Mouse (Mus musculus): ENCODE measurements around the gene Ipo8. TPM values are rescaled to one million over a fixed set of nuclear protein-coding genes. Genes with fewer than 3 reads are reported as not detected.

The Ipo8 gene
- polyA plus RNA-seq (2014; fragmentation: Nextera tagmentation; extraction: Ambion mirVana): 21.6 and 22.1 TPM in 2 replicates

- peak within 1 kb of the TSS; percentile 81 for H3K9ac ChIP-seq (ENCODE audit: low read depth, low read length)
- H3K4me1 ChIP-seq (replicated peaks; ENCODE audit: control insufficient read depth, insufficient read depth, low read length): peaks cover 4% of the 10 kb centered on the region; the same call in 1 of the 2 replicates
- WGBS: under 1% methylated on average over 47 of the region's 47 CpGs
- H3K36me3 ChIP-seq (ENCODE audit: control insufficient read depth, insufficient read depth, low read length): no peaks in the 10 kb centered on the region
- H3K27ac ChIP-seq (ENCODE audit: low read depth, low read length): peak within 1 kb of the TSS; percentile 40; the same call in 1 of the 2 replicates
- peak; percentile 87 for DNase-seq (ENCODE audit: low spot score)
- peak within 1 kb of the TSS; percentile 86 for H3K4me3 ChIP-seq (ENCODE audit: low read depth, low read length)
- H3K27me3 ChIP-seq (replicated peaks; ENCODE audit: control insufficient read depth, insufficient read depth, low read length): no peaks in the 10 kb centered on the region
- ATAC-seq (replicated peaks; ENCODE audit: low FRiP score): peak; percentile 96
- peak within 1 kb of the TSS; percentile 91 for H3K4me2 ChIP-seq
- H3K9me3 ChIP-seq (ENCODE audit: control insufficient read depth, low read length): no peaks in the 10 kb centered on the region
Measured at GRCm38 (mm10) chr6:148830748-148831727, at the start of gene Ipo8. TSS of gene Ipo8 (minus strand) at chr6:148831467.

- no peak for DNase-seq (ENCODE audit: low spot score)
- Histone ChIP-seq H3K9ac (ENCODE audit: low read depth, low read length) (no peak overlapping the region), H3K36me3 (ENCODE audit: control insufficient read depth, insufficient read depth, low read length) (peaks cover 4% of the 10 kb centered on the region; the same call in 1 of the 2 replicates), H3K27ac (ENCODE audit: low read depth, low read length) (no peak overlapping the region), H3K4me1 (replicated peaks; ENCODE audit: control insufficient read depth, insufficient read depth, low read length) (no peaks in the 10 kb centered on the region), H3K4me2 (no peak overlapping the region), H3K27me3 (replicated peaks; ENCODE audit: control insufficient read depth, insufficient read depth, low read length) (no peaks in the 10 kb centered on the region), H3K9me3 (ENCODE audit: control insufficient read depth, low read length) (no peaks in the 10 kb centered on the region), H3K4me3 (ENCODE audit: low read depth, low read length) (no peak overlapping the region)
- WGBS: 97% methylated on average over 1 of the region's 1 CpGs
- no peak for ATAC-seq (replicated peaks; ENCODE audit: low FRiP score)
Measured at GRCm38 (mm10) chr6:148873911-148874310, 42.6 kb upstream of the Ipo8 start.

DNA sequence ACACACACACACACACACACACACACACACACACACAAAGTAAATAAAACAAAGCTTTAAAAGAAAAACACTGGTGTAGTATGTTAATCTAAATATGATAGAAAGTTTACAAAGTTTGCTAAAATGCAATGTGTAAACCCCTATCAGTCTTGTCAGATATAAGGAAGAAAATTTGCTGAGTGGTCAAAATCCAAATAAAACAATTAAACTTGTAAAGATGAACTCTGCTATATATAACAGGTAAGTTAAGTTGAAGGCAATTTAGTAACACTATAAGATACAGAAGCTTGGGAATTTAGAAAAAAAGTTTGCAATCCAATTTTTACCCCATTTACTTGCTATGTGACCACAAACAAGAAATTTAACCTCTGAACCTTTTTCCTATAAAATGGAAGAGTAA lies 14.4 kb upstream of the Ipo8 start:
- ATAC-seq (replicated peaks; ENCODE audit: low FRiP score) (no peak), DNase-seq (ENCODE audit: low spot score) (no peak)
- H3K9ac ChIP-seq (ENCODE audit: low read depth, low read length): no peak overlapping the region
- no peak overlapping the region for H3K27ac ChIP-seq (ENCODE audit: low read depth, low read length)
- H3K4me2 ChIP-seq: no peak overlapping the region
- H3K4me1 ChIP-seq (replicated peaks; ENCODE audit: control insufficient read depth, insufficient read depth, low read length): no peaks in the 10 kb centered on the region
- H3K4me3 ChIP-seq (ENCODE audit: low read depth, low read length): no peak overlapping the region
- no peaks in the 10 kb centered on the region for H3K27me3 ChIP-seq (replicated peaks; ENCODE audit: control insufficient read depth, insufficient read depth, low read length)
- no peaks in the 10 kb centered on the region; the same call in 1 of the 2 replicates for H3K36me3 ChIP-seq (ENCODE audit: control insufficient read depth, insufficient read depth, low read length)
- no peaks in the 10 kb centered on the region for H3K9me3 ChIP-seq (ENCODE audit: control insufficient read depth, low read length)

DNA sequence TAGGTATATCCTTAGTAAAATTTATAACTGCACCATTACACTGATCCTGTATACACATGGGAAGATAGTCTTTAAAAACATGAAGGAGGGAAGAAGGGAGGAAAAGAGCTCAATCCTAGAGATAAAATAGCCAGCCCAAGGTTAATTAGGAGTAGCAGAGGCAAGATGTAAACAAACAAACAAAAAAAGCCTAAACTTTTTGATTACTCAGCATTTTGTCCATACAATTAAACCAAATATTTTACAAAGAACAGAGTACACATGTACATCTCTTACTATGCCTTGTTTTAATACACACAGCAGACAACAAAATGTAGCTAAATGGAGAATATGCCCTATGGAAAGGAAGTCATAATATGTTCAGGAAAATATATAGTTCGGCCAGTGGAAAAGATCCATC lies 10.5 kb upstream of the Ipo8 start:
- Histone ChIP-seq H3K27me3 (replicated peaks; ENCODE audit: control insufficient read depth, insufficient read depth, low read length) (no peaks in the 10 kb centered on the region), H3K4me3 (ENCODE audit: low read depth, low read length) (no peak overlapping the region), H3K4me2 (no peak overlapping the region), H3K36me3 (ENCODE audit: control insufficient read depth, insufficient read depth, low read length) (no peaks in the 10 kb centered on the region), H3K9ac (ENCODE audit: low read depth, low read length) (no peak overlapping the region), H3K9me3 (ENCODE audit: control insufficient read depth, low read length) (no peaks in the 10 kb centered on the region), H3K27ac (ENCODE audit: low read depth, low read length) (no peak overlapping the region), H3K4me1 (replicated peaks; ENCODE audit: control insufficient read depth, insufficient read depth, low read length) (no peaks in the 10 kb centered on the region)
- no peak for ATAC-seq (replicated peaks; ENCODE audit: low FRiP score)
- no peak for DNase-seq (ENCODE audit: low spot score)
- 84% methylated on average over 1 of the region's 1 CpGs for WGBS

DNA sequence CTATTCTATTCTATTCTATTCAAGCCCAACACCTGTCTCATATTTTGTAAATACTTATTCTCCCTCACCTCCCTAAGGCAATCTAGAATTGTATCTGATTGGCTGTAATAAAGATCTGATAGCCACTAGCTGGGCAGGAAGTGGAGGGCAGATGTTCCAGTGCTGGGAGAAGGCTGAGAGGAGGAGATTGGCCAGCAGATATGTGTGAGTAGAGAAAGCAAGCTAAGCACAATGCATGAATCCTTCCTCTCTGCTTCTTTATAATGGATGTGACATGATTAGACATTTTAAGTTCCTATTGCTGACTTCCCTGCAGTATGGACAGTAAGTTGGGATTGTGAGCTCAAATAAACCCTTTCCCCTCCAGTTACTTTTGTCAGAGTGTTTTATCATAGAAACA lies 7.2 kb upstream of the Ipo8 start:
- H3K4me2 ChIP-seq: no peak overlapping the region
- no peak overlapping the region for H3K9ac ChIP-seq (ENCODE audit: low read depth, low read length)
- no peak overlapping the region for H3K27ac ChIP-seq (ENCODE audit: low read depth, low read length)
- H3K27me3 ChIP-seq (replicated peaks; ENCODE audit: control insufficient read depth, insufficient read depth, low read length): no peaks in the 10 kb centered on the region
- ATAC-seq (replicated peaks; ENCODE audit: low FRiP score): no peak
- no peak for DNase-seq (ENCODE audit: low spot score)
- H3K4me1 ChIP-seq (replicated peaks; ENCODE audit: control insufficient read depth, insufficient read depth, low read length): no peaks in the 10 kb centered on the region
- H3K4me3 ChIP-seq (ENCODE audit: low read depth, low read length): no peak overlapping the region
- H3K36me3 ChIP-seq (ENCODE audit: control insufficient read depth, insufficient read depth, low read length): no peaks in the 10 kb centered on the region
- no peaks in the 10 kb centered on the region for H3K9me3 ChIP-seq (ENCODE audit: control insufficient read depth, low read length)

DNA sequence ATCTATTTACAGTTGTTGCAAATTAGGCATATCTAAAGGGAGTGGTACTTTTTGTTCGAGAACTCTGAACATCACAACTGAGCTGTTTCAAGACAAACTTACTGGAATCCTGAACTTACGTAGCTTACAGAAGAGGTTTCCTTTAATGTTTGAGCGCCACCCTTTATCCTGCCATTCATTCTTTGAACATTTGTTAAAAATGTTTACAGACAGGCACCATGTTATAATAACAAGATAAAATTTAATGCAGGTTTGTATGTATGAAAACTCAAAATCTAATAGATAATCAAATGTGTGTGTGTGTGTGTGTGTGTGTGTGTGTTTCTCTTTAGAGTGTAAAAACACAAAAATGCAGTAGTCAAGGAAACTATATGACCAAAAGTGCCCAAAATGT lies 458 bp upstream of the Ipo8 start:
- Histone ChIP-seq H3K9me3 (ENCODE audit: control insufficient read depth, low read length) (no peaks in the 10 kb centered on the region), H3K4me2 (peak overlapping the region; percentile 91), H3K36me3 (ENCODE audit: control insufficient read depth, insufficient read depth, low read length) (no peaks in the 10 kb centered on the region), H3K9ac (ENCODE audit: low read depth, low read length) (peak overlapping the region; percentile 81), H3K4me3 (ENCODE audit: low read depth, low read length) (peak overlapping the region; percentile 86), H3K4me1 (replicated peaks; ENCODE audit: control insufficient read depth, insufficient read depth, low read length) (peaks cover 4% of the 10 kb centered on the region; the same call in 1 of the 2 replicates), H3K27me3 (replicated peaks; ENCODE audit: control insufficient read depth, insufficient read depth, low read length) (no peaks in the 10 kb centered on the region), H3K27ac (ENCODE audit: low read depth, low read length) (peak overlapping the region; percentile 30; the same call in 1 of the 2 replicates)
- 24% methylated on average over 3 of the region's 3 CpGs for WGBS
- DNase-seq (ENCODE audit: low spot score) (no peak), ATAC-seq (replicated peaks; ENCODE audit: low FRiP score) (no peak)

GRCm38 (mm10) chr6:148830355-148830747 lies 916 bp downstream of the Ipo8 start:
- Histone ChIP-seq H3K4me2 (peak overlapping the region; percentile 91), H3K9me3 (ENCODE audit: control insufficient read depth, low read length) (no peaks in the 10 kb centered on the region), H3K4me1 (replicated peaks; ENCODE audit: control insufficient read depth, insufficient read depth, low read length) (peaks cover 4% of the 10 kb centered on the region; the same call in 1 of the 2 replicates), H3K27me3 (replicated peaks; ENCODE audit: control insufficient read depth, insufficient read depth, low read length) (no peaks in the 10 kb centered on the region), H3K27ac (ENCODE audit: low read depth, low read length) (peak overlapping the region; percentile 40; the same call in 1 of the 2 replicates), H3K9ac (ENCODE audit: low read depth, low read length) (peak overlapping the region; percentile 81), H3K4me3 (ENCODE audit: low read depth, low read length) (peak overlapping the region; percentile 86), H3K36me3 (ENCODE audit: control insufficient read depth, insufficient read depth, low read length) (no peaks in the 10 kb centered on the region)
- ATAC-seq (replicated peaks; ENCODE audit: low FRiP score) (no peak), DNase-seq (ENCODE audit: low spot score) (no peak)
- WGBS: 0% methylated on average over 3 of the region's 3 CpGs

DNA sequence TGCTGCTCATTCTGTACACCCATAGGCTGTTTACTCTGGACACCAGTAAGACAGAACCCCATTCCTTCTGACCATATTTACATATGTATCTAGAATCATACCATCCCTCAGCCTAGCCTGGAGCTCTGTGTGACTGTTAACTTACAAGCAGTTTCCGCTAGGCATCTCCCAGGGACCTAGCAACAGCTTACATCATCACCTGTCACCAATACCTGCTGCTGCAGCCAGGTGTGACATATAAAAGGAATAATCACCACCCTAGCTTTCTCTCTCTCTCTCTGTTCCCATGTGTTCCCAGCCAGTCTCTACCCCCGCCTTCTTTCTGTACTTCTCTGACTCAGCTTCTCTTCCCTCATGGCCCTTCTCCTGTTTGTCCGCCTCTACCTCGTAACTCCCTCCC lies 5.1 kb downstream of the Ipo8 start:
- H3K27ac ChIP-seq (ENCODE audit: low read depth, low read length): no peak overlapping the region
- ATAC-seq (replicated peaks; ENCODE audit: low FRiP score) (no peak), DNase-seq (ENCODE audit: low spot score) (no peak)
- no peak overlapping the region for H3K4me2 ChIP-seq
- H3K36me3 ChIP-seq (ENCODE audit: control insufficient read depth, insufficient read depth, low read length): peaks cover 6% of the 10 kb centered on the region; the same call in 1 of the 2 replicates
- H3K9me3 ChIP-seq (ENCODE audit: control insufficient read depth, low read length): no peaks in the 10 kb centered on the region
- H3K4me3 ChIP-seq (ENCODE audit: low read depth, low read length): no peak overlapping the region
- 89% methylated on average over 4 of the region's 4 CpGs for WGBS
- no peaks in the 10 kb centered on the region for H3K27me3 ChIP-seq (replicated peaks; ENCODE audit: control insufficient read depth, insufficient read depth, low read length)
- H3K4me1 ChIP-seq (replicated peaks; ENCODE audit: control insufficient read depth, insufficient read depth, low read length): peaks cover 4% of the 10 kb centered on the region; the same call in 1 of the 2 replicates
- H3K9ac ChIP-seq (ENCODE audit: low read depth, low read length): no peak overlapping the region
